Mouse (Mus musculus): ENCODE measurements around the gene Rnaseh2a.

Gene Rnaseh2a

DNA sequence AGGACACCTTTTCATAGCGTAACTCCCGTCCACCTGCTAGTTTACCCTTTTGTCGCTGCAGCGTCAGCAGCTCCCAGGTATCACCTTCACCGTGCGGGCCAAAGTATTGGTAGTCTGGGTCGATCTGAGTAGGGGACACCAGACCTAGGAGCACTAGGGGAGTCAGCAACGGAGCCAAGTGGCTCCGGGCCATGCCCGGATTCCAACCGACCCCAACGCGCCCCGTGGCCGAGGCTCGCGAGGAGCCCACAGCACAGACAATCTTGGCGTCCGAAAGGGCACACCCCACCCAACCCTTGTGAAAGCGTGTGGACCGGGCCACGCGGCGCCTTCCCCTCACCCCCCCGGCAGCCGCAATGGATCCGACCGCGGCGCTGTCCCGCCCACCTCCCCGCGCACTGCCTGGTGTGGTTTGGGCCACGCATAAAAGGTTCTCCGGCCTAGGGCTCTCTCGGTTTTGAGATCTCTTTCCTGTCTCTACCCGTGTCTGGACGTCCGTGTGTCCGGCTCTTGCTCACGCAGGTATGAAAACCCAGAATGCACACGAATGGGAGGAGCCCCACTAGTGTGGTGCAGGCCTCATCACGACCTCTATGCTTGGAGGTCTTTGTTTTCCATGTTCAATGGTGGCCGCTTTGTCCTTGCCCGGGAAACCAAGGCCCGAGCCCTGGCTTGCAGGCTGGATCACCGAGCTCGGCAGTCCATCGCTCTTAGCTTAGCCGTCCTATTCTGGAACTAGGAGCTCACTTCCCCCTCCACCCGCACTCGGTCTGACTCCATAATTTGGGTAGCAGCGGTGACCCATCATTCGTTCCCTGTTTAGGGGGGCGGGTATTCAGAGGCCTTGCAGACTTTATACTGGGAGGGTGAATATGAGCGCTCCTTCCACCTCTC is at the start of gene Rnaseh2a, which contains the start of the genes Gm49661 and Prdx2:
Gene Rnaseh2a, minus strand, starts transcription at position 527 of the 894 bp plus-strand sequence.
Gene Gm49661, minus strand, starts transcription at position 193 of the 894 bp plus-strand sequence.
Gene Prdx2, plus strand, starts transcription at position 347 of the 894 bp plus-strand sequence.
- DNase-seq (ENCODE audit: low spot score in 2 of 2): peak; percentile 68 to 73

GRCm38 (mm10) chr8:85017209-85017608 is 47.6 kb upstream of the Rnaseh2a start:
- no peak for DNase-seq (ENCODE audit: low spot score in 2 of 2)

DNA sequence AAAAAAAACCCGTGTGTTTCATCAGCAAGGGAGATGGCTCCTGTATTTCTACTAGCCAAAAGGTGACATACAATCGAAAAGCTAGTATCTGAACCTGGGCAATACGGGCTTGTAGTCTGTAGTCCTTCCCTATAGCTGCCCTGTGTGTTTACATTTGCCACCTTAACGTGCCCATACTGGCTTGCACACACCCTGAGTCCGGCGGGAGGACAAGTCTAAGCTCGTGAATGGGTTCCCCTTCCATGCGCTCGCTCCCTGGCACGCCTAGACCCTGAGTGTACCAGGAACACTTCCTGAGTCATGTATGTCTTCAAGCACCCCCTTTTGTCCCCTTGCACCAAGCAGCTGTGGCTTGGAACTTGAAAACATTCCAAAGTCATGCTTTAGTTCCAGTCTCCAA is 47.2 kb upstream of the Rnaseh2a start:
- no peak for DNase-seq (ENCODE audit: low spot score in 2 of 2)

DNA sequence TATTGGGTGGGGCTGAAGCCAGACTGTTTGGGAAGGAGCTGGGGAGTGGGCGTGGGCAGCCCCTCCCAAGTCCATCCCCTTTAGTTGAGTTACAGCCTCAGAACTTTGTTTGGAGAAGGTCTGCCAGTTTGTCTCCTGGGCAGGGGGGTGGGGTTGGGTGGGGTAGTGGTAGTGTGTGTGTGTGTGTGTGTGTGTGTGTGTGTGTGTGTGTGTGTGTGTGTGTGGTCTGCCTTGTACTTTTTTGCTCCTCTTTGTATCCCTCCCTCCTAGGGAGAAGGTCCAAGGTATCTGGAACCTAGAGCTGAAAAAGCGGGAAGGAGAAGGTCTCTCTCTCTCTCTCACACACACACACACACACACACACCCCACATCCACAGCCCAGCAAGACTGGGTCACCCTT is 44.9 kb upstream of the Rnaseh2a start, which contains the start of gene Best2:
Gene Best2, minus strand, starts transcription at position 101 of the 400 bp plus-strand sequence.
- no peak for DNase-seq (ENCODE audit: low spot score in 2 of 2)

GRCm38 (mm10) chr8:85013230-85013840 is 43.8 kb upstream of the Rnaseh2a start:
- DNase-seq (ENCODE audit: low spot score in 2 of 2): peak; percentile 70 to 71

GRCm38 (mm10) chr8:85011242-85011641 is 41.7 kb upstream of the Rnaseh2a start:
- no peak for DNase-seq (ENCODE audit: low spot score in 2 of 2)

DNA sequence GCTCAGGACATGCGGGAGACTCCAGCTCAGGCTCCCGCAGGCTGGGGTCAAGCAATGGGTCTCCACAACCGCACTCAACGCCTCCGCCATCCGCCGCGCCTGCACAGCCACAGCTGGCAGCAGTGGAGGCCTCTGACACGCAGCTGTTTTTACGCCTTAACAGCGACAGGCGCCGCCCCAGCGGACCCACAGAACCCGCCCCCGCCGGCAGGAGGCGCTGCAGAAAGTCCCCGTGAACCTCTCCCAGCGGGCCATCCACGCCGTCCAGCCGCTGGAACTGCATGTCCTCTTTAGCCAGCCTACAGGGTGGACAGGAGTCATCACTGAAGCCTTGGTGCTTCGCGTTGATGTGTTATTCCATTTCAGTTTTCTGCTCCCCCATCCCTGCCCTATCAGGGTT is 38.1 kb upstream of the Rnaseh2a start:
- no peak for DNase-seq (ENCODE audit: low spot score in 2 of 2)

- DNase-seq (ENCODE audit: low spot score in 2 of 2): peak; percentile 88 to 89
Observed at GRCm38 (mm10) chr8:84997649-84998295, 28.2 kb upstream of the Rnaseh2a start.

GRCm38 (mm10) chr8:84996978-84997377 is 27.4 kb upstream of the Rnaseh2a start:
- DNase-seq (ENCODE audit: low spot score in 2 of 2): no peak

DNA sequence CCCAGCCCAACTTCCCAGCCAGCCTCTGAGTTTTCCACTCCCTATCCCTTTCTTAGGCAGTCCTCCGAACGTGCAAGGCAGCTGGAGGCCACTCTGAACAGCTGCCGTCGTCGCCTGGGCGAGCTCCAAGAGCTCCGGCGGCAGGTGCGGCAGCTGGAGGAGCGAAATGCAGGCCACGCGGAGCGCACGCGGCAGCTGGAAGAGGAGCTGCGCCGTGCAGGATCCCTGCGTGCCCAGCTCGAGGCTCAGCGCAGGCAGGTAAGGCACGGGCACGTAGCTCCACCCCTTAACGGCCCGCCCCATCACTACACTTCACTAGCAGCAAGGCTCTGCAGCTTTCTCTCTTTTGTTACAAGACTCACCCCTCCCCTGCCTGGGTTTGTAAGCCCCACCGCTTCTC is 26.1 kb upstream of the Rnaseh2a start:
- DNase-seq (ENCODE audit: low spot score in 2 of 2): no peak

DNA sequence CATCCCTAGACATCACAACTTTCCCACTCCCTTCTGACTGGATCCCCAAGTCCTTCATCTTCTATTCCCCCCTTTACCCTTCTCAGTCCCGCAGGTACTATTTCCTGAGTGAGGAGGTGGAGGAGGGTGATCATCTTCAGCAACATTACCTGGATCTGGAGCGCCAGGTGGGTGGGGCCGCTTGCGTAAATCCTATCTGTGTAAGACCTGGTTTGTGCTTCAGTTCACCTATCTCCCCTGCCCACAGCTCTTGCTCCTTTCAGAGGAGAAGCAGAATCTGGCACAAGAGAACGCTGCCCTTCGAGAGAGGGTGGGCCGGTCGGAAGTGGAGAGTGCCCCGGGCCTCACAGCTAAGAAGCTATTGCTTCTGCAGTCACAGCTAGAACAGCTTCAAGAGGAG is 24.8 kb upstream of the Rnaseh2a start:
- DNase-seq (ENCODE audit: low spot score in 2 of 2): no peak

- DNase-seq (ENCODE audit: low spot score in 2 of 2): peak; percentile 40 to 61
Observed at GRCm38 (mm10) chr8:84990836-84991235, 21.3 kb upstream of the Rnaseh2a start.

GRCm38 (mm10) chr8:84990349-84990748 is 20.8 kb upstream of the Rnaseh2a start, which contains the start of gene Hook2:
TSS of gene Hook2 (plus strand) at chr8:84990603.
- peak; percentile 96 to 97 for DNase-seq (ENCODE audit: low spot score in 2 of 2)

DNA sequence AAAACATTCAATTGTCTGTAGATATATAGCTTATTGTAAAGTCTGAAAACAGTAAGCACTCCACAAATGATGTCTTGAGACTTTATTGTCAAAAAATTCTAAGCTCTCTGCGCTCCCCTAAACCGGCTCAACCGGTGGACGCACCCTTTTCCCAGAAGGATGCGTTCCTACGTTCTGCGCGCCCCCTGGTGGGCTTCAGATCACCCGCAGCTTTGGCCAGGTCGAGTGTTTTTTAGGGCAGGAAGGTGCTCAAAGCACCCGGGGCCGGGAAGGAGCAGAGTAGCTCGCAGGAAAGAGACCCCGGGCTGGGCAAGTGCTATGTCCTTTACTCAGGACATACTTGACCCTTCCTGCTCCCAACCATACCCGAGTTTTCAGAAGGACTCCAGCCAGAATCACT is 20.2 kb upstream of the Rnaseh2a start:
- peak; percentile 84 to 93 for DNase-seq (ENCODE audit: low spot score in 2 of 2)

GRCm38 (mm10) chr8:84989311-84989731 is 19.8 kb upstream of the Rnaseh2a start:
- peak; percentile 30 to 53 for DNase-seq (ENCODE audit: low spot score in 2 of 2)

DNA sequence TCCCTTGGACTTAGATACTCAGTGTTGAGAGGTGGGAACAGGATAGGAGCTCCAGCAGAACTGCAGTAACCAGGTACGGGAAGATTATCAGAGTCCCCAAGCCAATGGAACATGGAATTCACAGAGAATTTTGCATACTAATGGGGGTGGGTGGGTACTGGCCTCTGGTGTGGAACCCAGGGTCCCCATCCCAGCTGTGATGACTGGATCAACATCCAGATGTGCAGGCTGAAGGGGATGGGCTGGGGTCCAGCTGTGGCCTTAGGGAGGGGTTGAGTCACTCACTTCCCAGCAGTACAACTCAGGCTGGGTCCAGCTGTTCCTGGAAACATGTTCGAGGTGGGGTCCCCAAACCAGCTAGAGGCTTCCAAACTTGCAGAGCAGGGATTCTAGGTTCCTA is 18.3 kb upstream of the Rnaseh2a start:
- DNase-seq (ENCODE audit: low spot score in 2 of 2): no peak

DNA sequence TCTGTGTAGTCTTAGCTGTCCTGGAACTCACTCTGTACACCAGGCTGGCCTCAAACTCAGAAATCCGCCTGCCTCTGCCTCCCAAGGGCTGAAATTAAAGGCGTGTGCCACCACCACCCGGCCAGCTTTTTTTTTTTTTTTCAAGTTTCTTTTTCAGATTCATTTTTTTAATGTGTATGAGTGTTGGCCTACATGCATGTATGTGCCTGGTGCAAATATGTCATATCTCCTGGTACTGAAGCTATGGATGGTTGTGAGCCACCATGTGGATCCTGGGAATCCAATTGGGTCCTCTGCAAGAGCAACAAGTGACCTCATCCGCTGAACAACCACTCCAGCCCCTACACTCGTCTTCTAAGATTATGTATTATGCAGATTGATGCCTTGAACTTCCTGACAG is 17.8 kb upstream of the Rnaseh2a start:
- DNase-seq (ENCODE audit: low spot score in 2 of 2): no peak

GRCm38 (mm10) chr8:84986379-84986945 is 16.9 kb upstream of the Rnaseh2a start:
- no peak for DNase-seq (ENCODE audit: low spot score in 2 of 2)

- peak; percentile 95 to 96 for DNase-seq (ENCODE audit: low spot score in 2 of 2)
Observed at GRCm38 (mm10) chr8:84985684-84986378, 16.3 kb upstream of the Rnaseh2a start.

DNA sequence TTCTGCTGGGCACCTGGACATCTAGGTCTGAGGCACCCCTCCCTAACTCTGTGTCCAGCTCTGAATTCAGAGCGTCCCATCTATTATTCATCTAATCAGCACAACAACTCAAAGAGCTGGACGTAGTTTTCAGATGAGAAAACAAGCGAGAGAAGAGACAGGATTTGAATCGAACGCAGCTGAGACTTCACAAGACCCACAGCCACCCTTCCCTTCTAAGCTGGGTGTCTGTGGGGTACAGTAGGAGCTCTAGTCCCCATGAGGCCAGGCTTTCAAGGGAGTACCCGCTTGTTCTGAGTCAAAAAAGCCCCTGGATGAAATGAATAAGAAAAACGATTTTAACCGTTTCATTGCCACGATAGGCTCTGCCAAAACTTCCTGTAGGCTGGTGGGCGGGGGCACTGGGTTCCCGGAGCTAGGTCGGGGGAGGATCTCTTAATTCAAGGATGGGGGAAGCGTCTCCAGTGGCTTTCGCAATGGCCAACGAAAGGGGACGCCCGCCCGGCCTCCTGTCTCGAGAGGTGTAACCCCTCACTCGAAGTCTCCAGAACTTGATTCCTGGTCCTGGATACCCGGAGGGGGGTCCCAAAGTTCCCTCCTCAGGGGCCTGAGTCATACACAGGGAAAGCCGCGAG is 15.6 kb upstream of the Rnaseh2a start:
- DNase-seq (ENCODE audit: low spot score in 2 of 2): peak in 1 of 2 experiments; percentile 47

Data from spleen, postnatal 36 days (tissue).